Mouse (Mus musculus): Measurements from ENCODE around the gene Palld.

DNA sequence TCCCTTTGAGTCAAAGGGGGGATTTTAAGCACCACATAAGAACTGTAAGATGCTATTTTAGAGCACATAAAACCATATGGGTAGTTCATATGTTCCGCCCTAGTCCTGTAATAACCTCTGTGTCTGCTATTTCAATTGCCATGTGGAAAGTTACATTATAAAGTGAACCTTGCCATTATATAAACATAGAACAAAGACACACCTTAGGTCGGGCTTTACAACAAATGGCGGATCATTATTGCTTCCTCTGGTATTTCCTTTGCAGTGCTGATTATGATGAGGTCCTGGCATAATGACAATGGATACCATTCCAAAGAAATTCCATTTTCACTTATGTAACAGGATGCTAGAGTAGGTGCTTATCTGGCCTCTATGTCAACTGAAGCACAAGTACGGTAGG lies 70.5 kb downstream of the Palld start:
- TF ChIP-seq CTCF (conservative IDR thresholded peaks at IDR 0.05; ENCODE audit: low read length) (no peak), POU5F1 (IDR thresholded peaks at IDR 0.05; ENCODE audit: borderline replicate concordance, low read length) (no peak)

All from E14TG2a.4 (cell line).